Mouse (Mus musculus) granulocyte monocyte progenitor cell, adult 5-6 weeks (primary cell): ENCODE data around the gene Pgap3. TPM values are rescaled to one million over a fixed set of nuclear protein-coding genes. Genes with fewer than 3 reads are reported as not detected.
"Not testable (repeated sequence)": the region's sequence is repeated elsewhere in the genome, so short reads cannot be mapped to it uniquely, and the experiment has no call there.

Experiments used
- ATAC-seq: replicated peaks from 2 replicates; pipeline ENCODE4 v1.8.0; 2016; ENCODE audit warnings: mild to moderate bottlenecking, moderate TSS enrichment, inconsistent platforms; ENCODE audit not compliant: poor library complexity, severe bottlenecking
- total RNA-seq, 2 experiments: library from RNA; stranded (forward) in 1 of 2; stranded (reverse) in 1 of 2; fragments of 200-712, 200-1000 nt in 1 of 2; fragments of >200 nt in 1 of 2; fragmentation: Nextera tagmentation in 1 of 2; gene quantifications; 2 replicates each; pipeline ENCODE4 v1.2.3; 2014 to 2017

Gene Pgap3
- total RNA-seq, 2 experiments from 2014 or later, result 1.4 to 3.1 TPM

GRCm38 (mm10) chr11:98383261-98384030 lies 16.8 kb downstream of the Pgap3 start, which contains the start of gene Tcap:
TSS of gene Tcap (plus strand) at chr11:98383811.
- no peak for ATAC-seq

- ATAC-seq, result not testable (repeated sequence)
These were observed 17.9 kb downstream of the Pgap3 start for GRCm38 (mm10) chr11:98382405-98382804.

- ATAC-seq, result no peak
These were observed 18.6 kb downstream of the Pgap3 start for GRCm38 (mm10) chr11:98381651-98382050.

- no peak for ATAC-seq
These were observed 20.2 kb downstream of the Pgap3 start for GRCm38 (mm10) chr11:98380106-98380505.

GRCm38 (mm10) chr11:98379379-98379778 lies 20.9 kb downstream of the Pgap3 start:
- no peak for ATAC-seq

GRCm38 (mm10) chr11:98377787-98378186 lies 22.5 kb downstream of the Pgap3 start:
- ATAC-seq, result no peak

- no peak for ATAC-seq
These were observed 23.5 kb downstream of the Pgap3 start for GRCm38 (mm10) chr11:98376756-98377155.

- ATAC-seq, result no peak
These were observed 26.0 kb downstream of the Pgap3 start for GRCm38 (mm10) chr11:98374266-98374665.

- ATAC-seq, result no peak
These were observed 27.0 kb downstream of the Pgap3 start for GRCm38 (mm10) chr11:98373244-98373643.

GRCm38 (mm10) chr11:98372406-98372805 lies 27.9 kb downstream of the Pgap3 start:
- ATAC-seq, result peak; percentile 48

- ATAC-seq, result no peak
These were observed 28.6 kb downstream of the Pgap3 start for GRCm38 (mm10) chr11:98371556-98372240.

GRCm38 (mm10) chr11:98370588-98370987 lies 29.7 kb downstream of the Pgap3 start:
- ATAC-seq, result no peak

GRCm38 (mm10) chr11:98369337-98369736 lies 31.0 kb downstream of the Pgap3 start:
- no peak for ATAC-seq

- no peak for ATAC-seq
These were observed 32.5 kb downstream of the Pgap3 start for GRCm38 (mm10) chr11:98367863-98368186.

GRCm38 (mm10) chr11:98367171-98367862 lies 33.0 kb downstream of the Pgap3 start:
- no peak for ATAC-seq

- ATAC-seq, result peak; percentile 75
These were observed 34.0 kb downstream of the Pgap3 start for GRCm38 (mm10) chr11:98366290-98366689.

- no peak for ATAC-seq
These were observed 35.9 kb downstream of the Pgap3 start for GRCm38 (mm10) chr11:98364410-98364809.

- no peak for ATAC-seq
These were observed 36.5 kb downstream of the Pgap3 start for GRCm38 (mm10) chr11:98363817-98364216.

- peak; percentile 77 for ATAC-seq
These were observed 39.3 kb downstream of the Pgap3 start for GRCm38 (mm10) chr11:98360866-98361521.

- peak; percentile 61 for ATAC-seq
These were observed 41.9 kb downstream of the Pgap3 start, which contains the start of gene Stard3 for GRCm38 (mm10) chr11:98358161-98359083. TSS of gene Stard3 (plus strand) at chr11:98358368.
